Mouse (Mus musculus) intestine, embryonic 14.5 days (tissue): ENCODE data around the gene Spag6. TPM values are rescaled to one million over a fixed set of nuclear protein-coding genes. Genes with fewer than 3 reads are reported as not detected.

ENCODE experiments used
- ATAC-seq: fragments of 200-750 bp; cut with Nextera tagmentation; replicated peaks from 2 replicates; pipeline ENCODE4 v1.8.0; 2017; ENCODE audit warnings: low read depth, moderate number of reproducible peaks, moderate TSS enrichment, moderate library complexity; ENCODE audit not compliant: low FRiP score, low TSS enrichment
- DNase-seq: peaks from one replicate; pipeline ENCODE4 v3.0.0-alpha.2; 2018; ENCODE audit warnings: low spot score
- H3K27ac ChIP-seq: fragments of 300-500 bp; sonication (generic); 2 replicates; pipeline ENCODE4 v1.5.1; 2014; ENCODE audit warnings: low read depth, mild to moderate bottlenecking, control low read depth
- H3K27me3 ChIP-seq: fragments of 300-500 bp; sonication (generic); replicated peaks from 2 replicates; pipeline ENCODE4 v1.6.1; 2014; ENCODE audit warnings: low read length, control low read depth; ENCODE audit not compliant: control insufficient read depth, insufficient read depth
- H3K36me3 ChIP-seq: fragments of 300-500 bp; sonication (generic); 2 replicates; pipeline ENCODE4 v1.6.1; 2014; ENCODE audit warnings: low read length, control low read depth; ENCODE audit not compliant: control insufficient read depth, insufficient read depth
- H3K4me1 ChIP-seq: fragments of 300-500 bp; sonication (generic); replicated peaks from 2 replicates; pipeline ENCODE4 v1.6.1; 2014; ENCODE audit warnings: low read length, control low read depth, mixed read lengths; ENCODE audit not compliant: control insufficient read depth, insufficient read depth
- H3K4me2 ChIP-seq: fragments of 300-500 bp; sonication (generic); 2 replicates; pipeline ENCODE4 v1.6.1; 2014; ENCODE audit warnings: low read length
- H3K4me3 ChIP-seq: fragments of 300-500 bp; sonication (generic); 2 replicates; pipeline ENCODE4 v1.5.1; 2014; ENCODE audit warnings: low read depth, low read length, control low read depth, mixed read lengths
- H3K9ac ChIP-seq: fragments of 300-500 bp; sonication (generic); 2 replicates; pipeline ENCODE4 v1.6.1; 2014; ENCODE audit warnings: mild to moderate bottlenecking, low read length
- H3K9me3 ChIP-seq: fragments of 300-500 bp; sonication (generic); 2 replicates; pipeline ENCODE4 v1.6.1; 2016; ENCODE audit warnings: low read length, control low read depth; ENCODE audit not compliant: control insufficient read depth
- WGBS: fragments of 180-500 bp; shearing (Covaris S2); extraction: QIAGEN DNeasy Blood & Tissue Kit; methylation state at CpG from one replicate; pipeline ENCODE4 v1.1.7; 2014; 5-methylcytosine and 5-hydroxymethylcytosine counted together
- polyA plus RNA-seq: library from polyadenylated mRNA; unstranded; fragments of >200 nt; fragmentation: Nextera tagmentation; extraction: Ambion mirVana; gene quantifications from 2 replicates; pipeline ENCODE4 v1.2.1, GENCODE M21; 2014

The Spag6 gene
- polyA plus RNA-seq, 1 experiment from 2014 or later, result not detected

DNA sequence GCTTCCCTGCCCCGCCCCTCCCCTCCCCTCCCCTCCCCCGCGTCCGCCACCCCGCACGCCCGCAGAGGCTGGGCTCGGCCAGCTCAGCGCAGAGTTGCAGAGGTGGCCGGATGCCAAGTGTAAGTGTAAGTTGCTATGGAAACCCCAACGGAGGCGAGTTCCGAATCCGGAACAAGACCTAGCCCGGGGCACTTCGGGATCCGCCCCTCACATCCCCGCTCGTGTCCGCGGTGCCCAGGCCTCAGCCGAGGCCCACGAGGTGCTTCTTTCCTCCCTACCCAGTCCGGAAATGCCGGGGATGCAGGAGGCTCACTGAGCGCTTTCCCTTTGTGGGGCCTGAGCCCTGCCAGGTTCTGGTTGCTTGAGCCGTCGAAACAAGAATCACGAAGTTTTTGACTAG is 12.9 kb upstream of the Spag6 start:
- Histone ChIP-seq H3K9ac (0 out of 2 replicates have a peak overlapping the region, but pooled peaks have one; percentile 14), H3K4me1 (peaks cover 16% of the 10 kb centered on the region), H3K27ac (no peak overlapping the region), H3K36me3 (peaks cover 24% of the 10 kb centered on the region), H3K27me3 (peaks cover 29% of the 10 kb centered on the region), H3K9me3 (no peaks in the 10 kb centered on the region), H3K4me3 (peak overlapping the region; percentile 34), H3K4me2 (peak overlapping the region; percentile 59)
- ATAC-seq (no peak), DNase-seq (peak; percentile 77)
- 4% methylated on average over 29 of the region's 29 CpGs for WGBS

DNA sequence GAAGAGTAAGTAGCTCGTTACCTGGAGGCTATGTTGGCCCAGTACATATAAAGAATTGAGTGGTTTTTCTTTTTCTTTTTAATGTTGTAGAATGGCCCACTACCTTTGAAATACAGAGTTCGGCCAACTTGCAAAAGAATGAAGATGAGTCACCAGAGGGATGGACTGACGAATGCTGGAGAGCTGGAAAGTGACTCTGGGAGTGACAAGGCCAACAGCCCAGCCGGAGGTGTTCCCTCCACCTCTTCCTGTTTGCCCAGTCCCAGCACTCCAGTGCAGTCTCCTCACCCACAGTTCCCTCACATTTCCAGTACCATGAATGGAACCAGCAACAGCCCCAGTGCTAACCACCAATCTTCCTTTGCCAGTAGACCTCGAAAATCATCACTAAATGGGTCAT is 9.8 kb upstream of the Spag6 start:
- DNase-seq (no peak), ATAC-seq (no peak)
- peaks cover 15% of the 10 kb centered on the region for H3K4me1 ChIP-seq
- H3K27ac ChIP-seq, result no peak overlapping the region
- no peaks in the 10 kb centered on the region for H3K9me3 ChIP-seq
- H3K27me3 ChIP-seq, result peaks cover 52% of the 10 kb centered on the region
- no peak overlapping the region for H3K4me2 ChIP-seq
- no peak overlapping the region for H3K9ac ChIP-seq
- WGBS, result 74% methylated on average over 5 of the region's 5 CpGs
- peaks cover 24% of the 10 kb centered on the region for H3K36me3 ChIP-seq
- H3K4me3 ChIP-seq, result no peak overlapping the region

DNA sequence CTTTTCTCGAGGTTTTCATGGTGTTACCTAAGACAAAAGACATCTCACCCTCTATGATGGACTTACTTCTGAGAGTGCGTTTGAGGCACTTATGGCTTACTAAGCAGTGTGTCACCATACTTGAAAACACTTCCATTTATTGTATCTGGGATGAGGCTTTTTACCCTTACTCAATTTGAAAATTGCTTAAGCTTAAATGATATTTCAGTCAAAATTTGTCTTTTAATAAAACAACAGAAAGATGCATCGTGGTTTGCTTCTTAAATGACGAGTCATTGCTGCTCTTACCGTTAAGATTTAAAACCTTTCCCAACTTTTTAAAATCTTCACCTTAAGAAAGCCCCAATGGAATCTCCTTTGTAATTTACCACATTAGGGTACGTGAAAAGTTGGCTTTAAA is 7.4 kb upstream of the Spag6 start:
- H3K9ac ChIP-seq, result no peak overlapping the region
- H3K4me2 ChIP-seq, result no peak overlapping the region
- H3K27me3 ChIP-seq, result peaks cover 57% of the 10 kb centered on the region
- DNase-seq (no peak), ATAC-seq (no peak)
- peaks cover 14% of the 10 kb centered on the region for H3K4me1 ChIP-seq
- 58% methylated on average over 6 of the region's 6 CpGs for whole genome bisulfite sequencing
- H3K27ac ChIP-seq, result no peak overlapping the region
- H3K9me3 ChIP-seq, result no peaks in the 10 kb centered on the region
- no peak overlapping the region for H3K4me3 ChIP-seq
- H3K36me3 ChIP-seq, result peaks cover 24% of the 10 kb centered on the region

DNA sequence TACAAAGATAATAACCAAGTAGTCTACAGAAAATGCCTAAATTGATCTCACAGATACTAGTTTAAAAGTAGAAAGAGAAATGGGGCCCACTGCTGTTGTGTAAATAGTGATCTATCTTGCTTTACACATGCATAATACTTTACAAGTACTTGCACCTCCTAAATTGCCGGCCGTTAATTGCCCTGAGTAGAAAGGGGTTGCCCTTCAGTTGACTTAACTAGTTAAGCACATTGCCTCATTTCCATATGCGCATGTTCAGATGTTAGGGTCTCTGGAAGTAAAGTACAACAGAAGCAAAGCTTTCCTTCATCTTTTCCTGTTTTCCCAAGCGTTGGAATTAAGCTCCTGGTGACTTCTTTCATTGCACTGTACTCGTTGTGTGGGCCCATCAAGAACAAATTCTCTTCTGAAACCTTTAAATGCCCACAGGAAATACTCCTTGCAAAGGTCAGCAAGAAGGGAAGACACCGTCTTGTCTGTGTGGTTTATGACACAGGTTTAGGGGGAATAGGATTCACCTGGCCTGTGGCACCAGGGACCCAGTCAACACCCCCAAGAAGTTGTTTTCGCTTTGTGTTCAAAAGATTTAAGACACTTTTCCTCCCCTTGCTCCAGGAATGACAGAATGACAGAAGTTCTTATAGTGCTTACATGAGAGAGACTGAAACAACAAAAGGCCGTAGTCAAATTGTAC is 6.9 kb upstream of the Spag6 start:
- Histone ChIP-seq H3K36me3 (peaks cover 24% of the 10 kb centered on the region), H3K4me1 (peaks cover 14% of the 10 kb centered on the region), H3K4me2 (no peak overlapping the region), H3K27me3 (peaks cover 63% of the 10 kb centered on the region), H3K4me3 (no peak overlapping the region), H3K27ac (no peak overlapping the region), H3K9me3 (no peaks in the 10 kb centered on the region), H3K9ac (no peak overlapping the region)
- 34% methylated on average over 8 of the region's 8 CpGs for WGBS
- ATAC-seq (no peak), DNase-seq (peak; percentile 59)

DNA sequence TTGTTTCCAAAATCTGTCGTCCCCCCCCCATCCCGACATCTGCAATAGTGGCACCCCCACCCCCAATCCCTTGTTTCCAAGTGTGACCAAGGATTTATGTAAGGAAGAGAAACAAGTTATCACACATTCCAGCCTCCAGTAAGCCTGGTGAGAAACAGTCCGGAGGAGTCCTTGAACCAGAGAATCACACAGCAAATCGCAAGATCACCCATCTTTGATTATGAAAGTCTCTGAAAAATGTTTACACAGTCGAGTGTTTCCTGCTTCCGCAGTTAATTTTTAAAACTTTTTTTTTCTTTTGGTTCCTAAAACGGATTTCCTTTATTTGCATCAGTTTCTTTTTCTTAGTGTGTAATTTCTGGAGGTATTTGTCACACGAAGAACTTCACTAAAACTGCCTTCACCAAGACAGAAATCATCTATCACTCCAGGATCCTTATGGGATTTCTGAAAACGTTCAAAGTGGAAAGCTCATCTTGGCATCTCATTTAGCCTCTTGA is 6.1 kb upstream of the Spag6 start:
- no peaks in the 10 kb centered on the region for H3K9me3 ChIP-seq
- WGBS, result 6% methylated on average over 9 of the region's 9 CpGs

DNA sequence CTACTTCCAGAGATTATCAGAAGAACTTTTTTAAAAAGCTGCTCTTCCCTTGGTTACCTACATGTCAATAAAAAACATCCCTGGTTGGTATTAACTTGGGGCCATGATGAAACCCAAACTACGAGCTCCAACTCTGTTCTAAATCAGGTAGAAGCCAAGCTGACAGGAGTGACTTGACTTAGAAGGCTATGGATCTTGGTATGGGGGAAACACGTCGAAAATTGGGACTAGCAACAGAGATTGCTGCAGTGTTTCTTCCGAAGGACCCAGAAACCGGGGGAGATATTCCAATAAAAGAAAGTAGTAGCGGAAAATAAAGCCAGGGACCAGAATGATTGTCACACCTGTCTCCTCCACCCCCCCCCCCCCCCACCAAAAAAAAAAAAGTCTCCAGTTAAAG is 5.5 kb upstream of the Spag6 start:
- Histone ChIP-seq H3K27ac (no peak overlapping the region), H3K4me3 (peak overlapping the region; percentile 38), H3K36me3 (peaks cover 13% of the 10 kb centered on the region), H3K9ac (no peak overlapping the region), H3K4me2 (peak overlapping the region; percentile 90), H3K27me3 (peaks cover 76% of the 10 kb centered on the region), H3K9me3 (no peaks in the 10 kb centered on the region), H3K4me1 (peaks cover 14% of the 10 kb centered on the region)
- DNase-seq (peak; percentile 63), ATAC-seq (no peak)
- WGBS, result 6% methylated on average over 6 of the region's 6 CpGs

More for the DNA sequence above, 6.1 kb upstream of the Spag6 start:
- Histone ChIP-seq H3K9ac (no peak overlapping the region), H3K4me2 (no peak overlapping the region), H3K27me3 (peaks cover 71% of the 10 kb centered on the region), H3K36me3 (peaks cover 16% of the 10 kb centered on the region), H3K4me3 (no peak overlapping the region), H3K27ac (no peak overlapping the region), H3K4me1 (peaks cover 14% of the 10 kb centered on the region)
- no peak for ATAC-seq
- DNase-seq, result no peak

DNA sequence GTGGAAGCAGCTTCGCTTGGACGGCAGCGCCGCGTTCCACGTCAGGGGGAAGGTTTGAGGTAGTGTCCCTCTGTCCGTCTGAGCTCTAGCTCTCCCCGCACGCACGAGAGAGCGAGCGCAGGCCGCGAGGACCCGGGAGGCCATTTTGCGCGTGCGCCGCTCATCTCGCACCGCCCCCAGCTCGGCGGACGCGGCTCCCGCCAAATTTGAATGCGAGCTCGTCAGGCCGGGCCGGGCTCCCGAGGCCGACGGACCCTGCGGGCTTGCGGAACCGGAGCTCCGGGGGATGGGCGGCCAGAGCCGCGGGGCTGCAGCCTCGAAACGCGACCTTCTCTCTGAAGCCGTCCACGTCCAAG is 5.1 kb upstream of the Spag6 start:
- no peaks in the 10 kb centered on the region for H3K9me3 ChIP-seq
- H3K4me3 ChIP-seq, result peak overlapping the region; percentile 38
- no peak overlapping the region for H3K27ac ChIP-seq
- peak overlapping the region; percentile 90 for H3K4me2 ChIP-seq
- no peak for DNase-seq
- peaks cover 79% of the 10 kb centered on the region for H3K27me3 ChIP-seq
- H3K9ac ChIP-seq, result no peak overlapping the region
- WGBS, result under 1% methylated on average over 45 of the region's 45 CpGs
- ATAC-seq, result peak; percentile 41
- peaks cover 16% of the 10 kb centered on the region for H3K4me1 ChIP-seq
- peaks cover 10% of the 10 kb centered on the region for H3K36me3 ChIP-seq

DNA sequence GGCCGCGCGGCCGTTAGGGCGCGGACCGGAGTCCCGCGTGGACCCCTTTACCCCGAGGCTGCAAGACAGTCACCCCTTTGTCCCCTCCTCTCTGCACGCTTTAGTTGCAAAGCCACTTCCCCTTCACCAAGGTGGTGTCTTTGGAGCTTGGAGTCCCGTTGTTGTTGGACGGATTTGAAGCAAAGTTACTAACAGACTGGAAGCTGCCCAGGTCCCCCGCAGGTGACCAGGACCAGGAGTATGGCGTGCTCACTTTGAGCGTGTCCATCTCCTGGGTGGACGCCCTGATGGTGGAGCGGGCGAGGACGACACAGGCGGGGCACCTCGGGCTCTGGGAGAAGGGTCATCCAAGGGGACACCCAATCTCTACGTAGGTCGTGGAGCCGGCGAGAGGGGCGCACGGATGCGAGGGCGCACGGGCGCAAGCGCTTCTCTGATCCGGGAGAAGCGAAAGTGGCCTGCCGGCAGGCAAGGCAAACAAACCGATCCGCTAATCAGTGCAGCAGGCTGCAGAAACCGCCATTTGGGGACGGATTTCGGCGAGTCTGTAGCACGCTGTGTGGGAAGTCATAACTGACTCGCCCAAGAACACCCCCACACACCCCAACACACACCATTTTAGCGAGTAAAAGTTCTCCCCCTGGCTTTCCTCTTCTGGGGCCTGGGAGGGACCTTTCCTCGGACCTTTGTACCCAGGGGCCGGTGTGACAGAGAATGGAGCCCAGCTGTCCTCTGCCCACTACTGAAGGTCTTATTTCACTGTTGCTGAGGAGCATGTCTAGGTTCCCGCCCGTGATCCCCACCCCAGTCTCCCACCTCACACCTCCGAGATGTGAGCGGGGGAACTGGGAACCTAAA is 4.5 kb upstream of the Spag6 start:
- DNase-seq (peak; percentile 83), ATAC-seq (peak; percentile 36)
- peaks cover 80% of the 10 kb centered on the region for H3K27me3 ChIP-seq
- no peak overlapping the region for H3K27ac ChIP-seq
- no peaks in the 10 kb centered on the region for H3K9me3 ChIP-seq
- H3K4me2 ChIP-seq, result peak overlapping the region; percentile 90
- H3K4me3 ChIP-seq, result peak overlapping the region; percentile 38
- WGBS, result under 1% methylated on average over 51 of the region's 51 CpGs
- peaks cover 17% of the 10 kb centered on the region for H3K4me1 ChIP-seq
- peaks cover 4% of the 10 kb centered on the region for H3K36me3 ChIP-seq
- H3K9ac ChIP-seq, result no peak overlapping the region; the same call in 1 of the 2 replicates
